Mouse (Mus musculus): Measurements from ENCODE around the gene Pnldc1.

DNA sequence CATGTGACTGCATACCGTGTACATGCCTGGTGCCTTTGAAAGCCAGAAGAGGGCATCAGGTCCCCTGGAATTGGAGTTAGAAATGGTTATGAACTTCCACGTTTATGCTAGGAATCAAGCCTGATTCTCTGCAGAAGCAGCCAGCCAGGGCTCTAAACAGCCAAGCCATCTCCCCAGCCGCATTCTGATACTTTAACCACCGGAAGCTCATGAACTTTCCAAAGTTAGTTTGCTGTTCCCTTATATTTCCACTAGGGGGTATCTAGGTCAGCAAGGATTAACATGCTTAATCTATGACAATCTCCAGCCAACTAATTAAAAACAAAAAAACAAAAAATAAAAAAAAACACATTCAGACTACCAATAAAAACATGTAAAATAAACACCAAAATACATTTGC, 52.0 kb downstream of the Pnldc1 start:
- TF ChIP-seq CTCF (IDR thresholded peaks at IDR 0.05; ENCODE audit: borderline replicate concordance, control insufficient read depth, extremely low read depth, insufficient read depth, low read length, poor library complexity) (no peak), POLR2A (IDR thresholded peaks at IDR 0.05; ENCODE audit: control insufficient read depth, extremely low read depth, insufficient read depth, low read length, poor library complexity) (no peak)
